ENCODE assay signal across 18 mouse cellular contexts in genomic region chr5:124718396-124718795, GRCm38 (mm10). TPM values are rescaled to one million over a fixed set of nuclear protein-coding genes. Genes with fewer than 3 reads are reported as not detected.
"Had no signal": no experiment of that assay in that cellular context is flagged by ENCODE, and none has a peak within 500 bp of the region (broad histone marks: within the 10 kb centered on the region; RNA-seq: fewer than 3 reads in every experiment).

No protein-coding gene starts in this region.

- H3K9me3 ChIP-seq: limb, embryonic 12.5 days; liver, embryonic 13.5 days; lung, embryonic 15.5 days; megakaryocyte, embryonic 14.5 days; midbrain, embryonic 15.5 days; neural tube, embryonic 13.5 days had no signal

- ATAC-seq: inflammation-experienced regulatory T-cells, adult 6 months; liver, postnatal 0 days; midbrain, embryonic 15.5 days had no signal

- DNase-seq: layer of hippocampus, postnatal 36 days; liver; liver, embryonic 13.5 days; liver, postnatal 0 days; lung, postnatal 14 days; retina, postnatal 1 day; right cerebral cortex, postnatal 4 days; spleen, adult 18-20 months; thymus, postnatal 36 days had no signal

- H3K27me3 ChIP-seq: limb, embryonic 12.5 days; liver, embryonic 13.5 days; lung, embryonic 15.5 days; megakaryocyte, embryonic 14.5 days; midbrain, embryonic 15.5 days; neural tube, embryonic 13.5 days had no signal

- H3K4me3 ChIP-seq: limb, embryonic 12.5 days; liver, embryonic 13.5 days; lung, embryonic 15.5 days; megakaryocyte, embryonic 14.5 days; midbrain, embryonic 15.5 days; neural tube, embryonic 13.5 days had no signal

- H3K27ac ChIP-seq: limb, embryonic 12.5 days; liver, embryonic 13.5 days; lung, embryonic 15.5 days; macrophage; midbrain, embryonic 15.5 days; neural tube, embryonic 13.5 days had no signal

- H3K4me1 ChIP-seq: limb, embryonic 12.5 days; liver, embryonic 13.5 days; lung, embryonic 15.5 days; megakaryocyte, embryonic 14.5 days; midbrain, embryonic 15.5 days; neural tube, embryonic 13.5 days had no signal

- H3K9ac ChIP-seq: limb, embryonic 12.5 days; liver, embryonic 13.5 days; liver, postnatal 0 days; lung, embryonic 15.5 days; midbrain, embryonic 15.5 days; neural tube, embryonic 13.5 days had no signal

- H3K4me2 ChIP-seq: limb, embryonic 12.5 days; liver, embryonic 13.5 days; lung, embryonic 15.5 days; midbrain, embryonic 11.5 days; midbrain, embryonic 15.5 days; neural tube, embryonic 13.5 days had no signal

RNA-seq across cellular contexts. Expression of gene Dnah10, which starts 6.5 kb away (rescaled TPM):
- total RNA-seq: monocyte, adult 5-6 weeks had no signal
- polyA plus RNA-seq: liver, embryonic 13.5 days; liver, postnatal 0 days; macrophage; midbrain, embryonic 11.5 days had no signal
